Mouse (Mus musculus) 3T3-L1 (cell line): Measurements from ENCODE around the gene Ncoa7.
A peak's percentile ranks its signal among the peaks of the same experiment; 100 is the strongest.

Source experiments
- DNase-seq: peaks from one replicate; pipeline ENCODE4 v3.0.0-alpha.2; 2015; ENCODE audit warnings: low read depth, low spot score

Gene Ncoa7

GRCm38 (mm10) chr10:30802681-30803586 lies at the start of gene Ncoa7:
Gene Ncoa7 (minus strand): TSS chr10:30803326.
- peak; percentile 77 for DNase-seq

- no peak for DNase-seq
Measured at GRCm38 (mm10) chr10:30845101-30845825, 42.1 kb upstream of the Ncoa7 start.

- no peak for DNase-seq
Measured at GRCm38 (mm10) chr10:30844191-30845010, 41.3 kb upstream of the Ncoa7 start.

GRCm38 (mm10) chr10:30843438-30844190 lies 40.5 kb upstream of the Ncoa7 start:
- DNase-seq: no peak

- DNase-seq: no peak
Measured at GRCm38 (mm10) chr10:30842643-30843437, 39.7 kb upstream of the Ncoa7 start, which contains the start of gene Hey2. Gene Hey2 (minus strand): TSS chr10:30842801.

- no peak for DNase-seq
Measured at GRCm38 (mm10) chr10:30842228-30842627, 39.1 kb upstream of the Ncoa7 start.

GRCm38 (mm10) chr10:30840824-30841223 lies 37.7 kb upstream of the Ncoa7 start:
- DNase-seq: no peak

- DNase-seq: peak; percentile 64
Measured at GRCm38 (mm10) chr10:30838188-30838587, 35.1 kb upstream of the Ncoa7 start.

GRCm38 (mm10) chr10:30825049-30825448 lies 21.9 kb upstream of the Ncoa7 start:
- peak; percentile 82 for DNase-seq

GRCm38 (mm10) chr10:30810967-30811293 lies 7.8 kb upstream of the Ncoa7 start:
- peak; percentile 90 for DNase-seq

GRCm38 (mm10) chr10:30810247-30810966 lies 7.3 kb upstream of the Ncoa7 start:
- DNase-seq: peak; percentile 80

GRCm38 (mm10) chr10:30803587-30804253 lies 594 bp upstream of the Ncoa7 start:
- peak; percentile 42 for DNase-seq

GRCm38 (mm10) chr10:30802033-30802432 lies 1.1 kb downstream of the Ncoa7 start:
- DNase-seq: peak; percentile 52

GRCm38 (mm10) chr10:30799713-30800450 lies 3.2 kb downstream of the Ncoa7 start:
- peak; percentile 86 for DNase-seq

GRCm38 (mm10) chr10:30796469-30797261 lies 6.5 kb downstream of the Ncoa7 start:
- DNase-seq: no peak

- DNase-seq: no peak
Measured at GRCm38 (mm10) chr10:30791016-30791415, 12.1 kb downstream of the Ncoa7 start.

- DNase-seq: no peak
Measured at GRCm38 (mm10) chr10:30789521-30789920, 13.6 kb downstream of the Ncoa7 start.

- DNase-seq: no peak
Measured at GRCm38 (mm10) chr10:30788340-30788721, 14.8 kb downstream of the Ncoa7 start.
